Mouse (Mus musculus) telencephalon, adult 2 months (tissue): ENCODE measurements at regions not wholly inside any gene's neighbourhood (a gene's known extent, or its start where the extent isn't known, plus 50 kb on each side); places are given as distances from the start of the nearest gene placed in this dataset.

Source experiments
- DNase-seq: peaks from one replicate; pipeline ENCODE4 v3.0.0-alpha.2; 2011; ENCODE audit warnings: low read depth, low spot score

DNA sequence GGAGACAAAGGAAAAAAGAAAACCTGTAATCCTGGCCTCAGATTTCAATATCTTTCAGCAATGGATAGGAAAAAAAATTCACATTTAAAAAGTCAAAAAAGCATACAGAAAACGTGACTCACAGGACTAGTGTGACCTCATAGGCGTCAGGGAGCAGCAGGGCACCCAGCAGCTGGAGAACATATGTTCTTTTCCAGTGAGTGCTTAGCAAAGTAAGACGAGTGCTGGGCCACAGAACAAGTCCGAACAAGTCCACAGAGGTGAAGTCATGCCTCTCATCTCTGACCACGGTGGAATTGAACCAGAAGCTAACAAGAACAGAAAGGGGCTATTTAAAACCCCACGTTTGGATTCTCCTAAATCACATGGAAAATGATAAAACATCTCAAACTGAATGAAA is 72.1 kb upstream of the Gli2 start:
- no peak for DNase-seq

DNA sequence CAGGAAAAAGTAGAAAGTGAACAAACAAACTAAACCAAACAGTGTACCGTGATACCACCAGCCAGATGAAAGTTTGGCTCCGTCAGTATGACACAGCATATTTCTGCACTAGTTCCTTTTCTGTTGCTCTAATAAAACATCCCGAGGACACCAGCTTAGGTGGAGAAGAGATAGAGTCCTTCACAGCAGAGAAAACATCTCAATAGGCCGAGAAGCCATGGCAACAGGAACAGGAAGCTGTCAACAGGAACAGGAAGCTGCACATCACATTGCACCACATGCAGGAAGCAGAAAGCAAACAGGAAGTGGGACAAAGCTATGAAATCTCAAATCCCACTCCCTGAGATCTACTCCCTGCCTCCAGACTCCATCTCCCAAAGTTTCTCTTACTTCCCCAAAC is 71.4 kb upstream of the Gli2 start:
- no peak for DNase-seq

DNA sequence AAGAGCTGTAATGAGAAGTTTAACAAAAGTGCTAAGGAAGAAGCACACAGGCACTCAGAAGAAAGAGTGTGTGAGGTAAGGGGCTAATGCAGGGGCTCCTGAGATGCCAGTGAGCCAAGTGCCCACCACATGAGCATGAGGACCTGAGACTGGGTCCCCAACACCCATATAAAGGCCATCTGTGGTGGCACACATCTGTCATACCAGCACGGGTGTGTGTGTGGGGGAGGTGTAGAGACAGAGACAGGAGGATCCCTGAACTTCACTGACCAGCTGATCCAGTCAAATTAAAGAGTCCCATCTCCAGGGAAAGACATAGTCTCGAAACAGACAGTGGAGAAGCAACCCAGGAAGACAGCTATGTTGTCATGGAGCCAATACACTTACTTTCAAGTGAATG is 70.6 kb upstream of the Gli2 start:
- no peak for DNase-seq

DNA sequence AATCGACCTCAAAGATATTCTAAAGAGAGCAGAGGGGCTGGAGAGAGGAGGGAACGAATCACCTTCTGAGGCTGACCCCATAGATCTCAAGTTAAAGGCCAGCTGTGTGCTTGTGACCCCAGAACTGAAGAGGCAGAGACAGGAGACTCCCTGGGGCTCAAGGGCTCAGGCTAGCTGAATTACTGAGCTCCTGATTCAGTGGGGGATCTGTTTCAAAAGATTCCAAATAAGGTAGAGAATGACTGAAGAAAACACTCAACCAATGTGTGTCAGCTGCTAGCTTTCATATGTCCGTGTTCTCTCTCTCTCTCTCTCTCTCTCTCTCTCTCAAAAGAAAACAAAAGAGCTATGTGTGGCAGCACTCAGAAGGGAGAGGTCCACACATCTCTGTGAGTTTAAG is 70.0 kb upstream of the Gli2 start:
- no peak for DNase-seq

DNA sequence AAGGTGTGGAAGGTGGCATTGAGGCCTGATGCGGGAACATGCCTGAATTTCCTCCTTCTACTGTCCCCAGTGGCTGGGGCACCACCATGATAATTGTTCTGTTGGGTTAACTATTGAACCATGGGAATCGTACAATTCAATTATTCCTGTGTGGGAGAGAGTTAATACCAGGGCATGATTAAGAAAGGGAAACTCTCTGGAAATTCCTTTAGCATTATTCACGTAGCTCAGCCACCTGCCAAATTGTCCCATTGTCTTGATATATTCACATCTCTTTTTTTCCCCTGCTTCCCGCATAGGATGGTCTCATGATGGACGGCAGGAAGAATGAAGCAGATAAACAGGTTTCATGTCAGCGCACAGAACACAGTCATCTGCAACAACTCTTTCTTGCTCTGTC is 69.6 kb upstream of the Gli2 start:
- DNase-seq: no peak

DNA sequence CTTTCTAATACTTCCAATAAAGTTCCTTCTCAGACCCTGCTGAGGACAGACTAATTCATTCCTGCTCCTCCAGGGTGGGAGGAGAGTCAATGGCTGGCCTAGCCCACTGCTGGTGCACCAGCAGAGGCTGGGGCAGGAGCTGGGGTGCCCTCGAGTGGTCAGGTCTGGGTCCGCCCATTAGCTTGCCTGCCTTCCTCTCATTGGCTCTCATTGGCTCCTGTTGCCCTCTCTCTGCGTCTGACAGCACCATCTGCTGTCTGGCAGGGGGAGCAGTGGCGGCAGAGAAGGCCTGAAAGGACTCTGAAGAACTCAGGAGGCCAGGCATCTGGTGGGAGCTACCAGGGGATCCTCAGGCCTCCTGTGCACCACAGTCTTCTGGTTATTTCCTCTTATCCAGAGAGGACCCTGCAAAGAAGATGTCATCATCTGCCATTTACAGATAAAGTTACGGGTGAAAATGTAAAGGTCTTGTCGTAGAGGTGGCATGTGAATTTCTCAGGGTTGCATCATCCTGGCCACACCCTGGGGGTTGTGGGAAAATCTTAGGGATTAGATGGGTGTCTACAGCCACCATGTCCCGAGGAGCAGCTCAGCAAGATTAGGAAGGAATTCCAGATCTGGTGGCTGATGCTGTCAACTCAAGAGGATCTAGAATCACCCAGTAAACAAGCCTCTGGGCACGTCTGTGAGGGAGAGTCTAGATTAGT is 66.6 kb upstream of the Gli2 start:
- no peak for DNase-seq

DNA sequence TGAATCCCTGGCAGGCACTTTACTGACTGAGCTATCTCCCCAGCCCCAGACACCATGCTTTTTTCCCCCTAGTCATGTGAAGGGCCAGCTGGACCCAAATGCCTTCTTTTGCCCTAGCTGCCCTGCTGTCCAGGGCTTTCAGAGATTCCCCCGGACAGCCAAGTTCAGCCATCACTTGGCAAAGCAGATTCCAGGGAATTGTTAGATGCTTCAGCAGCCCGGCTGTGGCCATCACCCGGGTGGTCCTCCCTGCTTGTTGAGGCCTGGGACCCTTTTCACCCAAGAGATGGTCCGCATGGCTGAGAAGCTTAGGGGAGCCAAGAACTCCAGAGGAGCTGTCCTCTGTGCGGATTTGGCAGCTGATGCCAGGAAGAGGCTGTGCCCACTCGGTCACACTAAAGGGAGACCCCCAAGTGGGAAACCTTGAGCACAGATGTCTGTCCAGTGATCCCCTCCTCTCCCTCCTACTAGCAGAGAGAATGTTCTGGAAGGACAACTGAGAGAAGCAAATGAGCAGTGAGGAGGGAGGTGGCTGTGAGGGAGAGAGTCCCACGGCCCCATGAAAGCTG is 61.8 kb upstream of the Gli2 start:
- no peak for DNase-seq

DNA sequence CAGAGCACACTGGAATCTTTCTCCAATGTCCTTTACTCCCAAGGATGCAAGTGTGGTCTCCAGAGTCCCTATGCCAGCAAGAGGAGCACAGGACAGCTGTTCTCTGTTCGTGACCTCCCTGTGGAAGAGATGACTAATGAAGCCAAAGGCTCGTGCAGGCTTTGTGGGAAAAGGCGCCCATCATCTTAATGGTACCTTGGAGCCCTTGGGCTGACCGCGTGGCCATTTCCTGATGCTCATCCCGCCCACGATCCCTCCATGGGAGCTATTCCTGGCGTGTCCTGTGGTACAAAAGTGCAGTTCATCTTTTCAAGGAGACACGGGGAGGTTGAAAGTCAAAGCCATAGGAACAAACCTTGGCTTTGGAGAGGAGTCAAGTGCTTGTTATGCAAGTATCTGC is 55.2 kb upstream of the Gli2 start:
- DNase-seq: no peak

DNA sequence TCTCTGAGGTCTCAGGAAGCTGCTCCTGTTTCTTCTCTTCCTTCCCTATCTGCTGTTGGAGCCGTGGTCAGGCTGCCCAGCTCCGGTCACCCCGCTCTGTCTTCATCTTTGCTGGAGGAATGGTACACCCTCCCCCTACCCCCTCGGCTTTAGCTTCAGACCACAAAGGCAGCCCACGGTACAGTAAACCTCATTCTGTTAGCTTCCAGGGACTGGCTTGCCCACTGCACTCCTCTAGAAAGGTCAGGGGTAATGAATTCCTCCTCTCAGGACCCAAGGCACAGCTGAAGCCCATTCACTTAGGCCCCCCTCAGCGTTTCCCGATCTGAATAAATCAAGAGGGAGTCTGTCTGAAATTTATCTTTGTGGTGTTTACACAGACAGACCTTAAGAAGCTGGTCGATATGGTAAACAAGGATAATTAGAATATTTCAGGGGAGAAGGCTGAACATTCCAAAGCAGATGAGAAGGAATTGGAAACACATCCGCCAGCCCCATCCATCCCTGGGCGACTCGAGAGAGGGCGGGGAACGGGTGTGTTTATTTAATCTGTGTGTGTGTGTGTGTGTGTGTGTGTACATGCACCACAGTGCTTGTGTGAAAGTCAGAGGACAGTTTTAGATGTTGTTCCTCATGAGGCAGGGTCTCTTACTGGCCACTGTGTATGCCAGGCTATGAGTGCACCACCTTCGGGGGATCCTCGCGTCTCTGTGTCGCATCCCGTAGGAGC is 53.0 kb upstream of the Gli2 start:
- no peak for DNase-seq
